Mouse (Mus musculus): ENCODE data around the gene Rnase4. TPM values are rescaled to one million over a fixed set of nuclear protein-coding genes. Genes with fewer than 3 reads are reported as not detected.

Gene Rnase4
- polyA plus RNA-seq, 1 experiment from 2014 or later = 32.1 TPM

- peak; percentile 80 for DNase-seq (ENCODE audit: low spot score)
Measured at GRCm38 (mm10) chr14:51088166-51088969, 2.5 kb upstream of the Rnase4 start.

GRCm38 (mm10) chr14:51088970-51089673 lies 1.8 kb upstream of the Rnase4 start:
- peak; percentile 99 for DNase-seq (ENCODE audit: low spot score)

GRCm38 (mm10) chr14:51089674-51090076 lies 1.2 kb upstream of the Rnase4 start:
- no peak for DNase-seq (ENCODE audit: low spot score)

GRCm38 (mm10) chr14:51090077-51090781 lies 648 bp upstream of the Rnase4 start:
- peak; percentile 92 for DNase-seq (ENCODE audit: low spot score)

GRCm38 (mm10) chr14:51092073-51092620 lies 1.3 kb downstream of the Rnase4 start:
- no peak for DNase-seq (ENCODE audit: low spot score)

GRCm38 (mm10) chr14:51093496-51093895 lies 2.6 kb downstream of the Rnase4 start:
- no peak for DNase-seq (ENCODE audit: low spot score)

- no peak for DNase-seq (ENCODE audit: low spot score)
Measured at GRCm38 (mm10) chr14:51094096-51094875, 3.4 kb downstream of the Rnase4 start.

GRCm38 (mm10) chr14:51094921-51095320 lies 4.0 kb downstream of the Rnase4 start:
- no peak for DNase-seq (ENCODE audit: low spot score)

- no peak for DNase-seq (ENCODE audit: low spot score)
Measured at GRCm38 (mm10) chr14:51095736-51096524, 5.1 kb downstream of the Rnase4 start.

GRCm38 (mm10) chr14:51098300-51098699 lies 7.4 kb downstream of the Rnase4 start:
- peak; percentile 57 for DNase-seq (ENCODE audit: low spot score)

- no peak for DNase-seq (ENCODE audit: low spot score)
Measured at GRCm38 (mm10) chr14:51098921-51099320, 8.0 kb downstream of the Rnase4 start.

- DNase-seq (ENCODE audit: low spot score) = no peak
Measured at GRCm38 (mm10) chr14:51101284-51101683, 10.4 kb downstream of the Rnase4 start.

- DNase-seq (ENCODE audit: low spot score) = peak; percentile 63
Measured at GRCm38 (mm10) chr14:51103217-51103616, 12.3 kb downstream of the Rnase4 start.

GRCm38 (mm10) chr14:51104366-51104765 lies 13.5 kb downstream of the Rnase4 start:
- DNase-seq (ENCODE audit: low spot score) = no peak

- DNase-seq (ENCODE audit: low spot score) = no peak
Measured at GRCm38 (mm10) chr14:51106449-51106967, 15.6 kb downstream of the Rnase4 start.

- DNase-seq (ENCODE audit: low spot score) = no peak
Measured at GRCm38 (mm10) chr14:51111966-51112365, 21.1 kb downstream of the Rnase4 start.

GRCm38 (mm10) chr14:51113476-51113875 lies 22.6 kb downstream of the Rnase4 start:
- DNase-seq (ENCODE audit: low spot score) = no peak

- DNase-seq (ENCODE audit: low spot score) = no peak
Measured at GRCm38 (mm10) chr14:51113916-51114560, 23.2 kb downstream of the Rnase4 start, which contains the start of gene Eddm3b. TSS of gene Eddm3b (plus strand) at chr14:51114426.

- no peak for DNase-seq (ENCODE audit: low spot score)
Measured at GRCm38 (mm10) chr14:51125684-51126083, 34.8 kb downstream of the Rnase4 start.

All from thymus, postnatal 0 days (tissue).